Mouse (Mus musculus) CH12.LX (cell line): ENCODE data around the gene 4930583I09Rik.

Experiments used
- CHD1 ChIP-seq: IDR thresholded peaks from 2 replicates; pipeline ENCODE4 v1.6.1; 2012; ENCODE audit warnings: low read depth, low read length, improper control_type of control experiment, inconsistent platforms
- CTCF ChIP-seq, 2 experiments: IDR thresholded peaks in 1 of 2; conservative IDR thresholded peaks in 1 of 2; 2 replicates each; pipeline ENCODE4 v1.5.1; 2011 to 2012; ENCODE audit warnings: low read depth in 2 of 2, low read length in 2 of 2, improper control_type of control experiment in 1 of 2, inconsistent platforms in 1 of 2, mild to moderate bottlenecking in 1 of 2, moderate library complexity in 1 of 2
- JUND ChIP-seq: conservative IDR thresholded peaks from 2 replicates; pipeline ENCODE4 v1.6.1; 2011; ENCODE audit warnings: low read depth, low read length, improper control_type of control experiment
- MAX ChIP-seq: IDR thresholded peaks from 2 replicates; pipeline ENCODE4 v1.6.1; 2011; ENCODE audit warnings: low read length, improper control_type of control experiment
- TBP ChIP-seq: conservative IDR thresholded peaks from 2 replicates; pipeline ENCODE4 v1.6.1; 2011; ENCODE audit warnings: low read depth, low read length, improper control_type of control experiment
- USF1 ChIP-seq: IDR thresholded peaks from 2 replicates; pipeline ENCODE4 v1.6.1; 2014; ENCODE audit warnings: low read depth, mild to moderate bottlenecking, inconsistent platforms, low read length, improper control_type of control experiment
- ZKSCAN1 ChIP-seq: IDR thresholded peaks from 2 replicates; pipeline ENCODE4 v1.6.1; 2012; ENCODE audit warnings: low read depth, inconsistent platforms, low read length, improper control_type of control experiment, borderline replicate concordance

DNA sequence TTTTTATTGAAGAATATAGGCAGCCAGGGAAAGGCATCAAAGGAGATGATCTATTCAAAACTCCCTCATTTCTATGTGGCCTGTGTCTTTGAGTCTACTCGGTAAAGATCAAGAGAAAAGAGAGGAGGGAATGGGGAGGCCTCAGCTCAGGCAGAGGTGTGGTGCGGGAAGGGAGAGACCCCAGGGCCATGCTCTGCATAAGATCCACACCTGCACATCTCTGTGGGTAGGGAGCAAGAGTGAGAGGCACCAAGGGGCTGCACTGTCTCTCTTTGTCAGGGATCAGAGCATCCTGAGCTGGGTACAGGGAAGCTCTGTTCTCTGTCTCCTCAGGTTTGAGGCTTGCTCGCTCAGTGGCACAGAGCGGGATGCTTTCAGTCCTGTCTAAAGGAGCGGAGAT, 8.4 kb downstream of the 4930583I09Rik start:
- TF ChIP-seq MAX, result no peak
- no peak for TF ChIP-seq TBP
- TF ChIP-seq CTCF (conservative IDR thresholded peaks at IDR 0.05 in 1 of 2, IDR thresholded peaks at IDR 0.05 in 1 of 2; ENCODE audit: low read depth in 2 of 2, low read length in 2 of 2), result no peak
- TF ChIP-seq CHD1, result no peak
- no peak for TF ChIP-seq JUND
- TF ChIP-seq USF1, result no peak
- TF ChIP-seq ZKSCAN1, result no peak
